Mouse (Mus musculus) gastrocnemius, adult 2 months (tissue): ENCODE data around the gene Slc29a1. TPM values are rescaled to one million over a fixed set of nuclear protein-coding genes. Genes with fewer than 3 reads are reported as not detected.

Experiments
- DNase-seq: peaks from one replicate; pipeline ENCODE4 v3.0.0; 2022
- H3K27ac ChIP-seq: fragments of 200-600 bp; 2 replicates; pipeline ENCODE4 v1.8.1; 2022; ENCODE audit warnings: mild to moderate bottlenecking
- H3K4me3 ChIP-seq: fragments of 200-600 bp; 2 replicates; pipeline ENCODE4 v1.8.1; 2022; ENCODE audit warnings: mild to moderate bottlenecking, moderate library complexity
- CTCF ChIP-seq: fragments of 200-600 bp; IDR thresholded peaks from 2 replicates; pipeline ENCODE4 v1.8.1; 2022; ENCODE audit warnings: antibody characterized with exemption, mild to moderate bottlenecking, moderate library complexity
- intact Hi-C: fragments of 180-260 bp; cut with DNase I; formaldehyde crosslinking; loops from one replicate; pipeline ENCODE4 v1.15.1; 2025
- total RNA-seq, 2 experiments: library from RNA; stranded (reverse); gene quantifications; 2 replicates each; pipeline ENCODE4 v1.2.3; 2021

The Slc29a1 gene
- total RNA-seq, 2 experiments from 2014 or later: 27.4 to 44.7 TPM

DNA sequence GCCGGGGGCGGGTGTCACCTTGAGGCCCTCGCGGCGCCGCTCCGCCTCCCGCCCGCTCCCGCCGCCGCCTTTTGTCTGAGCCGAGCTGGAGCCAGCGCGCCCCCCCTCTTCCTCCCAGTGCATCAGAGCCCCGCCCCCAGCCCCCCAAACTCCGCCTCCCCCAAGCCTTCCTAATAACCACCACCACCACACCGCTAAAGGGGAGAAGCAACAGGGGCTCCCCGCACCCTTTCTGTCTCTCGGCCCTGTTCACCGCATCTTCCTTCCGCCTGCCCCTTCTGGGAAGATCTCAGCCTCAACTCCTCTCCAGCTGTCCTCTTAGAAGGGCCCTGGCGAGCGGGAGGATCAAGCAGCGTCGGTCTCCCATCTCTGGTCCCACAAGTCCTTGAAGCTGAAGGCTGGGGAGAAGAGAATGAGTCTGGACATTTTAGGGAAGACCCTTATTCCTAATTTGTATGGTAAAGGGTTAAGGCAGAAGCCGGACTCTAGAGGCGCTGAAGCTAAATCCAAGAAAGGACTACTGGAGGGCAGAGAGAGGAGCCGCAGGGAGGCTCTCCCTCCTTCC, 49.7 kb downstream of the Slc29a1 start, which contains the start of gene Tmem151b:
Gene Tmem151b, minus strand, starts transcription at position 61 of the 565 bp plus-strand sequence.
- Histone ChIP-seq H3K4me3 (peak within 1 kb of the TSS; percentile 72), H3K27ac (no peak within 1 kb of the TSS)
- DNase-seq: no peak
- no peak for TF ChIP-seq CTCF
- intact Hi-C loops: no loop called here

DNA sequence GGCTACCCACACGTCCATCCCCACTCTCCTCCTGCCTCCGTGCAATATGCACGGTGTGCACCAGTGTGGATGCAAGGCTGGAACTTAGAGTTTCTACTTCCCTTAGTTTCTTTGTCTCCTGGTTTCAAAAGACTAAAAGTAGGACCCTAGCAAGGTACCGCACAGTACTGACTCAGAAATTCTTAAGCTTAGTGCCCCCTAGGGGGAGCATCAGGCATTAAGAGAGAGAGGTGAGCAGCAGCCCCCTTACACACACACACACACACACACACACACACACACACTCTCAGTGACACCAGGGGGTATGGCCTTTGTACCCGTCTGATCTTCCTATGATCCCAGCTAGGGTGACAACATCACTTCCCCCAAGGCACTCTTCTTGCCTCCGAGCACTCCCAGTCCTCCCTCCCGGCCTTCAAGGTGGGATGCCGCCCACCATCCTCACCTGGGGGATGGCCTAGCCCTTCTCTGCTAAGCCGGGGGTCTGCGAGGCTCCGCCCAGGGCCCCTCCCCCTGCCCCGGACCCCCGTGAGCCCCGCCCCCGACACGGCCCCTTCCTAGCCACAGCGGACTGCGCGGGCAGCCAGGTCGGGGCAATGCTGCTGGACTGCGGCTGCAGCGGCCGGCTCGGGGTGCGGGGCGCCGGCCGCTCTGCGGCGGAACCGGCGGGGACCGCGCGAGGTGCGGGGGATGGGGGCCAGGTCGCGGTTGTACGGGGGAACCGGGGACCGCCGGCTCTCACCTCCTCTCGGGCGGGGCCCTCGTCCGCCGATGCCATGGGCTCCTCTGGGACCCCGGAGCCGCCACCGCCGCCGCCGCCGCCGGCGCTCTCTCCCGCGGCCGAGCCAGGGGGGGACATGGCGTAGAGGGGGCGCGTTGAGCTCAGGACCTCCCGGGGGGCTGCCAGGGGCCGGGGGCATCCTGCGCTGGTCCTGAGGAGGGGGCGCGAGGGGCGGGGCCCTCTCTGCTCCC, 50.6 kb downstream of the Slc29a1 start:
- Histone ChIP-seq H3K27ac (no peak overlapping the region), H3K4me3 (peak overlapping the region; percentile 72)
- no peak for DNase-seq
- TF ChIP-seq CTCF: peak; percentile 8; the same call in 1 of the 2 replicates
- intact Hi-C loops: no loop called here

- intact Hi-C loops: no loop called here
- Histone ChIP-seq H3K27ac (no peak overlapping the region), H3K4me3 (no peak overlapping the region)
- no peak for DNase-seq
- TF ChIP-seq CTCF: no peak
These were observed 51.8 kb downstream of the Slc29a1 start for GRCm38 (mm10) chr17:45547461-45548190.

DNA sequence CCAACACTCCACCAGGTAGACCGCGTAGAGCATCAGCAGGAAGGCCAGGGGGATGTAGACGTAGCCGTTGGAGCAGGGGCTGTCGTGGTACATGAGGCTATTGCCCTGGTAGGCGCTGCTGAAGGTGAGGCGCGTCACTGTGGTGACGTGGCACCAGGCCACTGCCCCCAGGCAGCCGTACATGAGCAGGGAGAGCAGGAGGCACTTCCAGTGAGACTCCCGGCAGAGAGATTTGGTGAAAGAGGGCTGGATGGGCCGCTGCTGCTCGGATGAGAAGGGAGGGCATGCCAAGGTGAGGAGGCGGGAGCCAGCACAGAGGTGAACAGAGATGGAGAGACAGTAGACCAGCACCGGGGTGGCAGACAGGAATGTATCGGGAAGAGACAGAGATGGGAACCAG, 52.5 kb downstream of the Slc29a1 start:
- H3K27ac ChIP-seq: no peak overlapping the region
- no peak for DNase-seq
- H3K4me3 ChIP-seq: no peak overlapping the region
- intact Hi-C loops: no loop called here
- no peak for TF ChIP-seq CTCF

DNA sequence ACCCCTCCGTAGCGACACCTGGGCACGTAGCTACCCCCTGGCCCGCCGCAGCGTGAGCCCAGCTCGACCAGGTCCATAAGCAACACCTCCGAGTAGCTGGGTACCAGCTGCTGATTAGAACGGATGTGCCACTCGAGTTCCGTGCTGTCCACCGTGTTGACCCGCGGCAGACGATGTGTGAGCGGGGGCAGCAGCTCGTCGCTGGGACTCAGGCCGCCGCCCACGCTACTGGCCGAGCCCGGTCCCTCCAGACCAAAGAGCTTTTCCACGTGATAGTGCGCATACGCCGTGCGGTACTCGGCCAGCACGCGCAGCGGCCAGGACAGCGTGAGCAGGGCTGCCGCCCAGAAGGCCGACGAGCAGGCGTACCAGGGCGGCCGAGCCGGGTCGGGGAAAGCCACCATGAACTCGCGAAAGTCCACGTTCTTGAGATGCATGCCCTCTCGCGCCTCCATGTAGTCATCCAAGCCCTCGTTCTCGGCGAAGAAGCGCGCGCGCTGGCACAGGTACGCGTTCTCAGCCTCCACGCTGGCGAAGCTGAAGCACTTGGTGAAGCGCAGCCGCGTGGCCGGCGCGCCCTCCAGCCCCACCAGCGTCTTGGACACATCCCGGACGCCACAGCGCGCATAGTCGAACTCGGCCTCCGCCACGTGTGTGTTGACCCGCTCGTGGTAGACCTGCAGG, 54.0 kb downstream of the Slc29a1 start:
- peak overlapping the region; percentile 63 for H3K4me3 ChIP-seq
- TF ChIP-seq CTCF: no peak
- intact Hi-C loops: no loop called here
- no peak overlapping the region for H3K27ac ChIP-seq
- peak; percentile 31 for DNase-seq

DNA sequence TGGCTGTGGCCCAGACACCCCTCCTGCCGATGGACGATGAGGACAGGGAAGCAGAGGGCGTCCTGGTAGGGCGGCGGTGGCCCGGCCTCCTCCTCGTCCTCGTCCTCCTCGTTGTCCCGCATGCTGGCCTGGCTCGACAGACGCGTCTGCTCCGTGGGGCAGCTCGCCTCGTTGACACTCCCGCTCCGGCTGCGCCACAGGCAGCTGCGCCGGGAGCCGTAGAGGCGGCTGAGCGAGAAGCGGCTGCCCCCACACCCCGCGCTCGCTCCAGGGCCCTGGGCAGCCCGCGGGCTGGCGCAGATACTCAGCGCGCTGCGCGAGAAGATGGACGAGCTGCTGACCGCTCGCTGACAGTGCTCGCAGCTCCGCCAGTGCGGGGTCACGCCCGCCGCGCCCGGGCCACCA, 54.5 kb downstream of the Slc29a1 start:
- intact Hi-C loops: no loop called here
- no peak for DNase-seq
- Histone ChIP-seq H3K4me3 (peak overlapping the region; percentile 63), H3K27ac (no peak overlapping the region)
- no peak for TF ChIP-seq CTCF

DNA sequence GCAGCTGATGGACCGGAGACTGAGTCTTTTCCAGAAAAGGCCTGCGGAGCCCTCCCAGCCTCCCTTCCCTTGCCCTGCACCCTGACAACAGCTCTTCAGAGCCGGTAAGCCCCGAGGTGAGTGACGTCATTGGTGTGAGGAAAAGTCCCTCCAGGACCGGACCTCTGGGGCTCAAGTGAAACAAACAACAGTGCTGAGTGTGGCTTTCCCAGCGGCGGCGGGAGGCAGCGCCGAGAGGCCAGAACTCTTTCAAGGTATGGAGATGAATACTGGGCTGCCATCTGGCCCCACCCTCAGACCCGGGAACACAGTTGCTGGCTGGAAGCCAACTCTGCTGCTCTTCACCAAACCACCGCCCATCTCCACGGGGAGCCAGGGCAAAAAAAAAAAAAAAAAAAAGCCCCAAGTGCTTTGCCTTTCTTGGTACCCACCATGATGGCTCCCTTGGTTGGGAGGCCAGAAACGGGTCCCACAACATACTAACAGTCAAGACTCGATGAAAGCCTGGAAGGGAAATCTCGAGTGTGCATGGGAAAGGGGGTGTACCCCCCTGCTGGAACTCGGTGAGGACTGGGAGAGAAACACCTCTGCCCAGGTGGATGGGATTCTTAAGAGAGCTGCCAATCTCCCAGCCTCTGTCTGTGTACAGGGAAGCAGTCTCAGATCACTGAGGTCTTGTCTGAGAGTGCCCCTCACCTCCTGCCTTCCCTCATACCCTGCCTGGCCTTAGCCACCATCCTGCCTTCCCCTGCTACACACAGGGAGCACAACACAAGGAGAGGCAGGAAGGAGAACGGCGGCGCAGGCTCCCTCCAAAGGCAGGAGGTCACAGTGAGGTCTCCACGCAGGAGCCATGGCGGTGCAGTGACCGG, 55.2 kb downstream of the Slc29a1 start:
- TF ChIP-seq CTCF: no peak
- H3K4me3 ChIP-seq: peak overlapping the region; percentile 63
- no peak for DNase-seq
- intact Hi-C loops: no loop called here
- H3K27ac ChIP-seq: no peak overlapping the region

- no peak for TF ChIP-seq CTCF
- intact Hi-C loops: no loop called here
- DNase-seq: no peak
- Histone ChIP-seq H3K27ac (no peak overlapping the region), H3K4me3 (no peak overlapping the region)
These were observed 56.3 kb downstream of the Slc29a1 start for GRCm38 (mm10) chr17:45543115-45543514.

- no peak for TF ChIP-seq CTCF
- Histone ChIP-seq H3K27ac (no peak overlapping the region), H3K4me3 (no peak overlapping the region)
- intact Hi-C loops: no loop called here
- DNase-seq: no peak
These were observed 56.7 kb downstream of the Slc29a1 start for GRCm38 (mm10) chr17:45542705-45543104.

DNA sequence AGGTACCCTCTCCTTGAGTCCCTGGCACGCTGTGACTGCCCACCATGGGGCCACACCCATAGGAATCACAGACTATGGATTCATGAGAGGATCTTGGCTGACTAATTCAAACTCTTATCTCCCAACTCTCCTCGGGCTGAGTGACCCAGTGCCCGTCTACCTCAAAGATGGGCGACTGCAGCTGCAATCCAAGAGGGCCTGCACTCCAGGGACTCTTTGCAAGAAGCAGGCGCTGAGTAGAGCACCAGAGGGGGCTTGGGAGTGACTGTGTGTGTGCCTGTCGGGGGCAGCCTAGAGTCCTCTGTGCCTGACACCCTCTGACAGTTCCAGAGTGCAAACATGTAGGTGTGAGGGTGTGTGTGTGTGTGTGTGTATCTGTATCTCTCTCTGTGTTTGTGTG, 57.3 kb downstream of the Slc29a1 start:
- no peak for TF ChIP-seq CTCF
- H3K27ac ChIP-seq: no peak overlapping the region
- intact Hi-C loops: no loop called here

GRCm38 (mm10) chr17:45539664-45540063, 59.7 kb downstream of the Slc29a1 start:
- DNase-seq: no peak
- H3K27ac ChIP-seq: no peak overlapping the region
- TF ChIP-seq CTCF: no peak
- no peak overlapping the region for H3K4me3 ChIP-seq
- intact Hi-C loops: no loop called here

More for the DNA sequence above, 57.3 kb downstream of the Slc29a1 start:
- no peak for DNase-seq
- no peak overlapping the region for H3K4me3 ChIP-seq

GRCm38 (mm10) chr17:45538394-45538793, 61.0 kb downstream of the Slc29a1 start:
- H3K27ac ChIP-seq: no peak overlapping the region
- DNase-seq: no peak
- H3K4me3 ChIP-seq: no peak overlapping the region
- TF ChIP-seq CTCF: no peak
- intact Hi-C loops: no loop called here
